Comparison of ENCODE assay signal across 26 mouse cellular contexts in the genomic region with DNA sequence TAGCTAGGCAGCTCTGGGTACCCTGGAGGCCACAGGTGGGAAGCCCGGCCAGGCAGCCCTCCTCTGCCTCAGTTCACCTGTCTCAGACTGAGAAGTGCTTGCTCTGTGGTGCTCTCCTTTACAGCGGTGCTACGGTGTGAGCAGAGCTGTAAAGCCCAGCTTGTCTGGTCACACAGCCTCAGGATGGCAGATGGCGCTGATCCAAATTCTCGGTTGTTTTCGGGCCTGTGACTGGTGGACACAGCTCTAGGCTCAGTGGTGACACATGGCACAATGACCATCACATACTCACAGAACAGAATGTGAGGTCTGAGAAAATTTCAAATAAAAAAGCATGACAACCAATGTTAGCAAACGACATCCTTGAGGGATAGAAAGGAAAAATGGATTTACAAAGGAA. TPM values are rescaled to one million over a fixed set of nuclear protein-coding genes. Genes with fewer than 3 reads are reported as not detected.
"Had no signal": no experiment of that assay in that cellular context is flagged by ENCODE, and none has a peak within 500 bp of the region (broad histone marks: within the 10 kb centered on the region; RNA-seq: fewer than 3 reads in every experiment).

No protein-coding gene starts in this region.

- H3K4me3 ChIP-seq: embryonic facial prominence, embryonic 10.5 days; embryonic facial prominence, embryonic 12.5 days; embryonic facial prominence, embryonic 13.5 days; embryonic facial prominence, embryonic 15.5 days; erythroblast, embryonic 14.5 days; forebrain, embryonic 10.5 days; forebrain, embryonic 12.5 days; forebrain, embryonic 13.5 days; forebrain, embryonic 15.5 days; gastrocnemius, adult 2 months; heart, adult 2 months; heart, embryonic 10.5 days had no signal

- ATAC-seq: forebrain, embryonic 13.5 days; forebrain, embryonic 14.5 days; forebrain, embryonic 15.5 days; forebrain, embryonic 16.5 days; forebrain, postnatal 0 days had no signal

- H3K27ac ChIP-seq: embryonic facial prominence, embryonic 10.5 days; embryonic facial prominence, embryonic 12.5 days; embryonic facial prominence, embryonic 13.5 days; embryonic facial prominence, embryonic 15.5 days; forebrain, embryonic 10.5 days; forebrain, embryonic 12.5 days; forebrain, embryonic 13.5 days; forebrain, embryonic 15.5 days; gastrocnemius, adult 2 months; heart, adult 2 months; heart, embryonic 10.5 days had no signal

- DNase-seq: cerebellum, adult 9-10 months; cerebellum, adult 9-11 months; cerebellum, postnatal 36 days; embryo, embryonic 11 days; forebrain, postnatal 0 days; gastrocnemius, adult 2 months; gastrocnemius, postnatal 10 days; gastrocnemius, postnatal 14 days; gastrocnemius, postnatal 25 days; gastrocnemius, postnatal 36 days; heart, adult 11 months; heart, adult 2 months had no signal

RNA-seq across cellular contexts. Expression of a gene that starts 37.1 kb away (rescaled TPM):
- total RNA-seq: common myeloid progenitor, adult 5-6 weeks; forebrain, postnatal 0 days; granulocyte monocyte progenitor cell, adult 5-6 weeks had no signal
